Mouse (Mus musculus) heart, postnatal 0 days (tissue): ENCODE measurements at regions not wholly inside any gene's neighbourhood (a gene's known extent, or its start where the extent isn't known, plus 50 kb on each side); places are given as distances from the start of the nearest gene placed in this dataset.
A peak's percentile ranks its signal among the peaks of the same experiment; 100 is the strongest.

Experiments used
- ATAC-seq: fragments of 200-750 bp; cut with Nextera tagmentation; 2 replicates; pipeline ENCODE4 v1.8.0; 2017; ENCODE audit warnings: low read depth, moderate number of reproducible peaks, moderate library complexity; ENCODE audit not compliant: insufficient read depth
- DNase-seq: peaks from one replicate; pipeline ENCODE4 v3.0.0-alpha.2; 2016; ENCODE audit warnings: low spot score
- H3K27ac ChIP-seq: fragments of 300-500 bp; sonication (generic); 2 replicates; pipeline ENCODE4 v1.5.1; 2014; ENCODE audit warnings: low read depth, mild to moderate bottlenecking
- H3K27me3 ChIP-seq: fragments of 300-500 bp; sonication (generic); 2 replicates; pipeline ENCODE4 v1.6.1; 2014; ENCODE audit warnings: low read length, mixed read lengths; ENCODE audit not compliant: control insufficient read depth, insufficient read depth
- H3K36me3 ChIP-seq: fragments of 300-500 bp; sonication (generic); replicated peaks from 2 replicates; pipeline ENCODE4 v1.6.1; 2014; ENCODE audit warnings: low read length, mixed read lengths; ENCODE audit not compliant: control insufficient read depth, insufficient read depth
- H3K4me1 ChIP-seq: fragments of 300-500 bp; sonication (generic); 2 replicates; pipeline ENCODE4 v1.6.1; 2014; ENCODE audit warnings: antibody characterized with exemption; ENCODE audit not compliant: control insufficient read depth, insufficient read depth
- H3K4me2 ChIP-seq: fragments of 300-500 bp; sonication (generic); 2 replicates; pipeline ENCODE4 v1.6.1; 2014; ENCODE audit warnings: low read depth, mild to moderate bottlenecking, low read length, moderate library complexity
- H3K4me3 ChIP-seq: fragments of 300-500 bp; sonication (generic); 2 replicates; pipeline ENCODE4 v1.5.1; 2014; ENCODE audit warnings: low read depth, low read length
- H3K9ac ChIP-seq: fragments of 300-500 bp; sonication (generic); replicated peaks from 2 replicates; pipeline ENCODE4 v1.6.1; 2014; ENCODE audit warnings: low read depth, low read length, mixed read lengths
- H3K9me3 ChIP-seq: fragments of 300-500 bp; sonication (generic); replicated peaks from 2 replicates; pipeline ENCODE4 v1.6.1; 2016; ENCODE audit warnings: low read length; ENCODE audit not compliant: control insufficient read depth
- CTCF ChIP-seq: IDR thresholded peaks from 2 replicates; pipeline ENCODE4 v1.5.1; 2016; ENCODE audit warnings: antibody characterized with exemption, control low read depth, low read depth
- EP300 ChIP-seq: IDR thresholded peaks from 2 replicates; pipeline ENCODE4 v1.6.1; 2016; ENCODE audit warnings: antibody characterized with exemption, low read depth
- whole genome bisulfite sequencing: fragments of 180-500 bp; shearing (Covaris S2); extraction: QIAGEN DNeasy Blood & Tissue Kit; methylation state at CpG from one replicate; pipeline ENCODE4 v1.1.7; 2014; 5-methylcytosine and 5-hydroxymethylcytosine counted together

GRCm38 (mm10) chr7:79211287-79211976 lies 61.6 kb upstream of the Abhd2 start:
- Histone ChIP-seq H3K4me3 (no peak overlapping the region), H3K27me3 (no peaks in the 10 kb centered on the region), H3K27ac (peak overlapping the region; percentile 22; the same call in 1 of the 2 replicates), H3K4me1 (peaks cover 16% of the 10 kb centered on the region), H3K9ac (peak overlapping the region; percentile 39; the same call in 1 of the 2 replicates), H3K36me3 (no peaks in the 10 kb centered on the region), H3K9me3 (no peaks in the 10 kb centered on the region), H3K4me2 (peak overlapping the region; percentile 48)
- TF ChIP-seq CTCF: no peak
- no peak for TF ChIP-seq EP300
- ATAC-seq (peak; percentile 80), DNase-seq (peak; percentile 29)
- 10% methylated on average over 9 of the region's 9 CpGs for WGBS

GRCm38 (mm10) chr7:79212231-79212630 lies 60.8 kb upstream of the Abhd2 start:
- Histone ChIP-seq H3K4me1 (peaks cover 16% of the 10 kb centered on the region), H3K27me3 (no peaks in the 10 kb centered on the region), H3K4me3 (no peak overlapping the region), H3K4me2 (no peak overlapping the region), H3K36me3 (no peaks in the 10 kb centered on the region), H3K9ac (no peak overlapping the region), H3K27ac (no peak overlapping the region), H3K9me3 (no peaks in the 10 kb centered on the region)
- WGBS: 87% methylated on average over 3 of the region's 3 CpGs
- DNase-seq (no peak), ATAC-seq (no peak)
- TF ChIP-seq CTCF: no peak
- no peak for TF ChIP-seq EP300

- no peak for TF ChIP-seq EP300
- TF ChIP-seq CTCF: no peak
- H3K36me3 ChIP-seq: no peaks in the 10 kb centered on the region
- H3K4me1 ChIP-seq: peaks cover 16% of the 10 kb centered on the region
- WGBS: 90% methylated on average over 5 of the region's 5 CpGs
- H3K4me3 ChIP-seq: no peak overlapping the region
- no peak overlapping the region for H3K9ac ChIP-seq
- ATAC-seq: no peak
- H3K4me2 ChIP-seq: no peak overlapping the region
- H3K27me3 ChIP-seq: no peaks in the 10 kb centered on the region
- DNase-seq: no peak
- no peak overlapping the region for H3K27ac ChIP-seq
- no peaks in the 10 kb centered on the region for H3K9me3 ChIP-seq
These were observed 58.0 kb upstream of the Abhd2 start for GRCm38 (mm10) chr7:79215001-79215400.

GRCm38 (mm10) chr7:79217232-79217631 lies 55.8 kb upstream of the Abhd2 start:
- Histone ChIP-seq H3K4me2 (no peak overlapping the region), H3K27me3 (no peaks in the 10 kb centered on the region), H3K4me1 (no peaks in the 10 kb centered on the region), H3K9me3 (no peaks in the 10 kb centered on the region), H3K9ac (no peak overlapping the region), H3K27ac (no peak overlapping the region), H3K36me3 (no peaks in the 10 kb centered on the region), H3K4me3 (no peak overlapping the region)
- 80% methylated on average over 2 of the region's 2 CpGs for WGBS
- DNase-seq (peak; percentile 16), ATAC-seq (no peak)
- TF ChIP-seq EP300 (no peak), CTCF (no peak)

- Histone ChIP-seq H3K27ac (no peak overlapping the region), H3K4me3 (no peak overlapping the region), H3K9ac (no peak overlapping the region), H3K27me3 (no peaks in the 10 kb centered on the region), H3K36me3 (no peaks in the 10 kb centered on the region), H3K4me2 (no peak overlapping the region), H3K4me1 (no peaks in the 10 kb centered on the region), H3K9me3 (no peaks in the 10 kb centered on the region)
- 88% methylated on average over 9 of the region's 9 CpGs for WGBS
- no peak for ATAC-seq
- TF ChIP-seq EP300 (no peak), CTCF (no peak)
- no peak for DNase-seq
These were observed 50.2 kb upstream of the Abhd2 start for GRCm38 (mm10) chr7:79222626-79223335.
